Mouse (Mus musculus) liver, embryonic 16.5 days (tissue): ENCODE results near the gene Lrrc31. TPM values are rescaled to one million over a fixed set of nuclear protein-coding genes. Genes with fewer than 3 reads are reported as not detected.

ENCODE experiments used
- polyA plus RNA-seq: library from polyadenylated mRNA; unstranded; fragments of >200 nt; fragmentation: Nextera tagmentation; extraction: Ambion mirVana; gene quantifications from 2 replicates; pipeline ENCODE4 v1.2.1, GENCODE M21; 2015

Gene Lrrc31
- polyA plus RNA-seq, 1 experiment from 2014 or later, result not detected

Other genes with a start within 250 kb of the Lrrc31 start
- gene Mecom, start 151.8 kb downstream of the Lrrc31 start, polyA plus RNA-seq, result 0.98 and 1.0 TPM in 2 replicates
- gene Actrt3, start 99.9 kb downstream of the Lrrc31 start, polyA plus RNA-seq, result not detected in 2 replicates
- 13.4 and 14.2 TPM in 2 replicates for gene Mynn, start 97.8 kb downstream of the Lrrc31 start, polyA plus RNA-seq
- gene Lrriq4, start 55.3 kb downstream of the Lrrc31 start, polyA plus RNA-seq, result not detected in 2 replicates
- 0.06 TPM in 2 replicates for gene Lrrc34, start 52.0 kb downstream of the Lrrc31 start, polyA plus RNA-seq
- gene Samd7, start 46.5 kb upstream of the Lrrc31 start, polyA plus RNA-seq, result 0.02 and 0.06 TPM in 2 replicates
- 45.1 and 51.3 TPM in 2 replicates for gene Sec62, start 93.0 kb upstream of the Lrrc31 start, polyA plus RNA-seq
- gene Gpr160, start 156.1 kb upstream of the Lrrc31 start, polyA plus RNA-seq, result 4.5 and 5.8 TPM in 2 replicates